Mouse (Mus musculus) lung, postnatal 0 days (tissue): ENCODE measurements around the gene Gm30083.

Experiments
- CTCF ChIP-seq: IDR thresholded peaks from 2 replicates; pipeline ENCODE4 v1.5.1; 2016; ENCODE audit warnings: antibody characterized with exemption, mild to moderate bottlenecking
- EP300 ChIP-seq: IDR thresholded peaks from 2 replicates; pipeline ENCODE4 v1.6.1; 2016; ENCODE audit warnings: antibody characterized with exemption, mild to moderate bottlenecking, control low read depth

GRCm38 (mm10) chr14:33965675-33966074 lies 49.3 kb downstream of the Gm30083 start:
- no peak; the same call in 1 of the 2 replicates for TF ChIP-seq CTCF
- no peak for TF ChIP-seq EP300
